9 mouse cellular contexts compared by ENCODE assay signal in genomic region chr5:138820717-138821332, GRCm38 (mm10). TPM values are rescaled to one million over a fixed set of nuclear protein-coding genes. Genes with fewer than 3 reads are reported as not detected.
DNase-seq lines count a peak whose midpoint lies in the region; ATAC-seq and TF ChIP-seq lines count a peak whose summit lies in the region.
"Had no signal": no experiment of that assay in that cellular context is flagged by ENCODE, and none has a peak within 500 bp of the region (broad histone marks: within the 10 kb centered on the region; RNA-seq: fewer than 3 reads in every experiment).

No protein-coding gene starts in this region.

- peak; percentile 16; the same call in 1 of the 2 replicates for ATAC-seq in forebrain, postnatal 0 days
- no peak for ATAC-seq in liver, embryonic 14.5 days (ENCODE audit: insufficient read depth)
- no peak for ATAC-seq in megakaryocyte-erythroid progenitor cell, adult 5-6 weeks (replicated peaks; ENCODE audit: low FRiP score, low TSS enrichment, poor library complexity, severe bottlenecking)
- no peak for ATAC-seq in inflammation-experienced regulatory T-cells, adult 6 months
- ATAC-seq in erythroblast, adult 5-6 weeks (replicated peaks; ENCODE audit: low FRiP score, poor library complexity, severe bottlenecking), result no peak

- no peaks in the 10 kb centered on the region for H3K4me1 ChIP-seq in forebrain, postnatal 0 days (ENCODE audit: insufficient read depth)
- H3K4me1 ChIP-seq in liver, embryonic 14.5 days (replicated peaks; ENCODE audit: control insufficient read depth in 2 of 2, insufficient read depth in 2 of 2, low read length in 1 of 2), result no peaks in the 10 kb centered on the region

- peak; percentile 19 for DNase-seq in retina, postnatal 1 day
- DNase-seq in retina, embryonic 14.5 days (ENCODE audit: low spot score), result no peak
- DNase-seq in forebrain, postnatal 0 days, result peak; percentile 25
- DNase-seq in liver, embryonic 14.5 days (ENCODE audit: low read depth in 3 of 3, low spot score in 3 of 3), result no peak
- no peak for DNase-seq in lung, postnatal 25 days (ENCODE audit: low spot score)
- DNase-seq: lung, adult 2 months had no signal

- WGBS in forebrain, postnatal 0 days, result 6% methylated on average over 39 of the region's 39 CpGs
- 4% methylated on average over 39 of the region's 39 CpGs for WGBS in liver, embryonic 14.5 days (ENCODE audit: insufficient replicate concordance)

- peak overlapping the region; percentile 22; the same call in 1 of the 2 replicates for H3K4me3 ChIP-seq in forebrain, postnatal 0 days (ENCODE audit: low read depth, low read length)
- H3K4me3 ChIP-seq in liver, embryonic 14.5 days (ENCODE audit: insufficient read depth in 1 of 2, low read depth in 2 of 2, low read length in 2 of 2), result no peak overlapping the region

- no peak for TF ChIP-seq CTCF in forebrain, postnatal 0 days (IDR thresholded peaks at IDR 0.05; ENCODE audit: low read depth)
- no peak for TF ChIP-seq CTCF in liver, embryonic 14.5 days (IDR thresholded peaks at IDR 0.05; ENCODE audit: low read depth)

- no peak overlapping the region for H3K9ac ChIP-seq in forebrain, postnatal 0 days
- H3K9ac ChIP-seq in liver, embryonic 14.5 days (replicated peaks), result no peak overlapping the region

- no peak overlapping the region for H3K27ac ChIP-seq in forebrain, postnatal 0 days (ENCODE audit: low read depth, low read length)
- H3K27ac ChIP-seq in liver, embryonic 14.5 days, result no peak overlapping the region

- no peaks in the 10 kb centered on the region for H3K36me3 ChIP-seq in forebrain, postnatal 0 days (ENCODE audit: insufficient read depth)
- no peaks in the 10 kb centered on the region for H3K36me3 ChIP-seq in liver, embryonic 14.5 days (replicated peaks; ENCODE audit: control insufficient read depth, insufficient read depth, low read depth)

- H3K9me3 ChIP-seq in forebrain, postnatal 0 days (ENCODE audit: low read length), result no peaks in the 10 kb centered on the region
- no peaks in the 10 kb centered on the region for H3K9me3 ChIP-seq in liver, embryonic 14.5 days (ENCODE audit: control insufficient read depth, low read length)

- H3K4me2 ChIP-seq in forebrain, postnatal 0 days (ENCODE audit: low read depth), result peak overlapping the region; percentile 41
- peak overlapping the region; percentile 36 for H3K4me2 ChIP-seq in liver, embryonic 14.5 days (ENCODE audit: low read depth)

- peaks cover 34% of the 10 kb centered on the region for H3K27me3 ChIP-seq in forebrain, postnatal 0 days (ENCODE audit: insufficient read depth, low read length)
- H3K27me3 ChIP-seq in liver, embryonic 14.5 days (ENCODE audit: control insufficient read depth, insufficient read depth, low read length), result peaks cover 30% of the 10 kb centered on the region

- no peak for TF ChIP-seq EP300 in liver, embryonic 14.5 days (IDR thresholded peaks at IDR 0.05; ENCODE audit: low read depth)

RNA-seq across cellular contexts. Expression of gene Gm5294, which starts 0.9 kb away (rescaled TPM):
- total RNA-seq in forebrain, postnatal 0 days (2014; rRNA removed), result not detected in 2 replicates
- polyA plus RNA-seq in forebrain, postnatal 0 days (2015; fragmentation: Nextera tagmentation; extraction: Ambion mirVana), result 0.23 TPM in 1 of 2 replicates, not detected in the other
- polyA plus RNA-seq in liver, embryonic 14.5 days (2012; rRNA removed), result not detected in 2 replicates
- polyA plus RNA-seq in liver, embryonic 14.5 days (2014; fragmentation: Nextera tagmentation; extraction: Ambion mirVana), result not detected in 2 replicates
- not detected in 2 replicates for total RNA-seq in megakaryocyte-erythroid progenitor cell, adult 5-6 weeks (2014; fragmentation: Nextera tagmentation)
- not detected in 2 replicates for total RNA-seq in megakaryocyte-erythroid progenitor cell, adult 5-6 weeks (2017)
- polyA plus RNA-seq in inflammation-experienced regulatory T-cells, adult 6 months (2017; shearing (Covaris generic)), result not detected
- not detected in 2 replicates for total RNA-seq in erythroblast, adult 5-6 weeks (2015; ENCODE audit: low replicate concordance)
- not detected in 2 replicates for total RNA-seq in erythroblast, adult 5-6 weeks (2017; ENCODE audit: low replicate concordance)
- polyA plus RNA-seq: lung, adult 2 months had no signal

Comparison
In these comparisons a context has a peak if more than half of its experiments do, and no peak if none do; other contexts are left out.
1. DNase-seq: peak in retina, postnatal 1 day (single experiment) and forebrain, postnatal 0 days (single experiment); none in retina, embryonic 14.5 days (single experiment), liver, embryonic 14.5 days (0 of 3) and lung, postnatal 25 days (single experiment).